Mouse (Mus musculus): Measurements from ENCODE around the gene Olfr896-ps1. TPM values are rescaled to one million over a fixed set of nuclear protein-coding genes. Genes with fewer than 3 reads are reported as not detected.

Gene Olfr896-ps1
- total RNA-seq (2021) = not detected
- long read RNA-seq, experiment 1 = 0 reads
- long read RNA-seq, experiment 2 = 0 reads

- no peak for DNase-seq (ENCODE audit: low spot score in 2 of 2)
These were observed at the start of gene Olfr896-ps1 for GRCm38 (mm10) chr9:38290807-38291206. Olfr896-ps1 (plus strand) TSS chr9:38291107.

GRCm38 (mm10) chr9:38252474-38252873 lies 38.4 kb upstream of the Olfr896-ps1 start, which contains the start of gene Olfr143:
Olfr143 (plus strand) TSS chr9:38252774.
- DNase-seq (ENCODE audit: low spot score in 2 of 2) = no peak

- no peak for DNase-seq (ENCODE audit: low spot score in 2 of 2)
These were observed 23.4 kb upstream of the Olfr896-ps1 start, which contains the start of gene Olfr895 for GRCm38 (mm10) chr9:38267551-38267950. Olfr895 (plus strand) TSS chr9:38267851.

GRCm38 (mm10) chr9:38328760-38329159 lies 37.9 kb downstream of the Olfr896-ps1 start, which contains the start of gene Olfr25:
Olfr25 (plus strand) TSS chr9:38329060.
- DNase-seq (ENCODE audit: low spot score in 2 of 2) = no peak

Other genes starting within 250 kb of the Olfr896-ps1 start
- not detected for gene Olfr884, start 244.6 kb upstream of the Olfr896-ps1 start, total RNA-seq (2021)
- not detected for gene Olfr885, start 229.8 kb upstream of the Olfr896-ps1 start, total RNA-seq (2021)
- not detected for gene Olfr887, start 207.0 kb upstream of the Olfr896-ps1 start, total RNA-seq (2021)
- not detected for gene Olfr888, start 183.0 kb upstream of the Olfr896-ps1 start, total RNA-seq (2021)
- gene Olfr889, start 175.9 kb upstream of the Olfr896-ps1 start, total RNA-seq (2021) = not detected
- not detected for gene Olfr890, start 148.6 kb upstream of the Olfr896-ps1 start, total RNA-seq (2021)
- gene Olfr891, start 110.3 kb upstream of the Olfr896-ps1 start, total RNA-seq (2021) = not detected
- not detected for gene Olfr893, start 82.7 kb upstream of the Olfr896-ps1 start, total RNA-seq (2021)
- not detected for gene Olfr894, start 73.1 kb upstream of the Olfr896-ps1 start, total RNA-seq (2021)
- not detected for gene Olfr143, start 38.3 kb upstream of the Olfr896-ps1 start, total RNA-seq (2021)
- not detected for gene Olfr895, start 23.3 kb upstream of the Olfr896-ps1 start, total RNA-seq (2021)
- gene Olfr25, start 38.0 kb downstream of the Olfr896-ps1 start, total RNA-seq (2021) = not detected
- not detected for gene Olfr898, start 57.3 kb downstream of the Olfr896-ps1 start, total RNA-seq (2021)
- gene Olfr250, start 75.8 kb downstream of the Olfr896-ps1 start, total RNA-seq (2021) = not detected
- gene Olfr251, start 86.0 kb downstream of the Olfr896-ps1 start, total RNA-seq (2021) = not detected
- gene Olfr147, start 110.6 kb downstream of the Olfr896-ps1 start, total RNA-seq (2021) = not detected
- gene Olfr901, start 138.3 kb downstream of the Olfr896-ps1 start, total RNA-seq (2021) = not detected
- gene Olfr902, start 156.5 kb downstream of the Olfr896-ps1 start, total RNA-seq (2021) = not detected
- not detected for gene Olfr904, start 172.0 kb downstream of the Olfr896-ps1 start, total RNA-seq (2021)
- under 1 TPM in 1 of 2 experiments, not detected in 1; 0.07 TPM for gene Olfr905, start 180.0 kb downstream of the Olfr896-ps1 start, total RNA-seq (2021)
- not detected for gene Olfr906, start 196.0 kb downstream of the Olfr896-ps1 start, total RNA-seq (2021)
- gene Olfr907, start 204.7 kb downstream of the Olfr896-ps1 start, total RNA-seq (2021) = not detected
- gene Olfr911-ps1, start 230.5 kb downstream of the Olfr896-ps1 start, total RNA-seq (2021) = not detected
- gene Olfr910, start 246.7 kb downstream of the Olfr896-ps1 start, total RNA-seq (2021) = not detected

Measured in gastrocnemius, postnatal 4 days (tissue).